In genomic region chr3:107250320-107250719, GRCm38 (mm10) we compare ENCODE assay signal across 31 mouse cellular contexts. TPM values are rescaled to one million over a fixed set of nuclear protein-coding genes. Genes with fewer than 3 reads are reported as not detected.
A peak's percentile ranks its signal among the peaks of the same experiment; 100 is the strongest.
DNase-seq lines count a peak whose midpoint lies in the region; ATAC-seq and TF ChIP-seq lines count a peak whose summit lies in the region.
"Had no signal": no experiment of that assay in that cellular context is flagged by ENCODE, and none has a peak within 500 bp of the region (broad histone marks: within the 10 kb centered on the region; RNA-seq: fewer than 3 reads in every experiment).

No protein-coding gene starts in this region.

- H3K27ac ChIP-seq in forebrain, embryonic 11.5 days (ENCODE audit: low read depth, low read length): no peak overlapping the region
- no peak overlapping the region for H3K27ac ChIP-seq in forebrain, postnatal 0 days (ENCODE audit: low read depth, low read length)
- H3K27ac ChIP-seq in lung, postnatal 0 days (ENCODE audit: low read length): no peak overlapping the region
- H3K27ac ChIP-seq: embryonic facial prominence, embryonic 13.5 days; embryonic facial prominence, embryonic 15.5 days; forebrain, embryonic 10.5 days; forebrain, embryonic 13.5 days; forebrain, embryonic 15.5 days had no signal

- H3K4me1 ChIP-seq in forebrain, embryonic 11.5 days (replicated peaks; ENCODE audit: control insufficient read depth, insufficient read depth, low read length): no peaks in the 10 kb centered on the region
- no peaks in the 10 kb centered on the region for H3K4me1 ChIP-seq in forebrain, postnatal 0 days (ENCODE audit: insufficient read depth)
- peaks cover 4% of the 10 kb centered on the region; the same call in 1 of the 2 replicates for H3K4me1 ChIP-seq in lung, postnatal 0 days (ENCODE audit: insufficient read depth, low read depth, low read length)
- peaks cover 5% of the 10 kb centered on the region; the same call in 1 of the 2 replicates for H3K4me1 ChIP-seq in lung, adult 2 months (ENCODE audit: control insufficient read depth, insufficient read depth, low read length)
- H3K4me1 ChIP-seq: forebrain, embryonic 13.5 days had no signal

- H3K9me3 ChIP-seq in forebrain, embryonic 11.5 days (ENCODE audit: control insufficient read depth, low read length): no peaks in the 10 kb centered on the region
- no peaks in the 10 kb centered on the region for H3K9me3 ChIP-seq in forebrain, postnatal 0 days (ENCODE audit: low read length)
- H3K9me3 ChIP-seq in lung, postnatal 0 days (ENCODE audit: low read length): no peaks in the 10 kb centered on the region
- H3K9me3 ChIP-seq: embryonic facial prominence, embryonic 13.5 days; embryonic facial prominence, embryonic 15.5 days; forebrain, embryonic 10.5 days; forebrain, embryonic 13.5 days; forebrain, embryonic 15.5 days; G1E had no signal

- no peak for TF ChIP-seq POLR2A in lung, adult 2 months (IDR thresholded peaks at IDR 0.05; ENCODE audit: borderline replicate concordance, extremely low read depth, low read depth, low read length)

- ATAC-seq in forebrain, embryonic 11.5 days (replicated peaks; ENCODE audit: low FRiP score): no peak
- no peak for ATAC-seq in forebrain, postnatal 0 days
- peak; percentile 36 for ATAC-seq in lung, postnatal 0 days
- ATAC-seq: activated CD4-positive, CD25-positive, alpha-beta regulatory T cell, adult 4 months; CD4-positive, CD25-positive, alpha-beta regulatory T cell, adult 4 months; forebrain, embryonic 13.5 days; forebrain, embryonic 15.5 days; Patski had no signal

- no peak overlapping the region for H3K4me2 ChIP-seq in forebrain, embryonic 11.5 days (ENCODE audit: low read depth, low read length, severe bottlenecking)
- no peak overlapping the region for H3K4me2 ChIP-seq in forebrain, postnatal 0 days (ENCODE audit: low read depth)
- no peak overlapping the region for H3K4me2 ChIP-seq in lung, postnatal 0 days (replicated peaks; ENCODE audit: low read depth, low read length)
- H3K4me2 ChIP-seq: embryonic facial prominence, embryonic 13.5 days; embryonic facial prominence, embryonic 15.5 days; forebrain, embryonic 13.5 days; forebrain, embryonic 15.5 days had no signal

- peak; percentile 4 for DNase-seq in forebrain, embryonic 11.5 days (ENCODE audit: low spot score)
- DNase-seq in forebrain, postnatal 0 days: no peak
- no peak for DNase-seq in lung, postnatal 0 days (ENCODE audit: low spot score)
- DNase-seq in lung, adult 2 months: no peak
- DNase-seq in lung, postnatal 25 days (ENCODE audit: low spot score): peak; percentile 33
- no peak for DNase-seq in lung, postnatal 14 days
- DNase-seq in cerebellum, postnatal 25 days: no peak
- DNase-seq: adrenal gland, adult 8-10 months; adrenal gland, postnatal 14 days; adrenal gland, postnatal 36 days; B cell, adult 2 months; cerebellum, adult 11-12 months; cerebellum, adult 2 months; cerebellum, adult 9-10 months; cerebellum, postnatal 10 days; cerebellum, postnatal 36 days; embryo, embryonic 11 days had no signal

- no peaks in the 10 kb centered on the region for H3K36me3 ChIP-seq in forebrain, embryonic 11.5 days (ENCODE audit: control insufficient read depth, insufficient read depth, low read length)
- no peaks in the 10 kb centered on the region for H3K36me3 ChIP-seq in forebrain, postnatal 0 days (ENCODE audit: insufficient read depth)
- no peaks in the 10 kb centered on the region for H3K36me3 ChIP-seq in lung, postnatal 0 days (ENCODE audit: insufficient read depth, low read length)
- H3K36me3 ChIP-seq: embryonic facial prominence, embryonic 13.5 days; embryonic facial prominence, embryonic 15.5 days; forebrain, embryonic 10.5 days; forebrain, embryonic 15.5 days; G1E had no signal

- TF ChIP-seq EP300 in lung, postnatal 0 days (IDR thresholded peaks at IDR 0.05): peak; percentile 58

- no peaks in the 10 kb centered on the region for H3K27me3 ChIP-seq in forebrain, embryonic 11.5 days (ENCODE audit: control insufficient read depth, insufficient read depth, low read length)
- H3K27me3 ChIP-seq in forebrain, postnatal 0 days (ENCODE audit: insufficient read depth, low read length): no peaks in the 10 kb centered on the region
- no peaks in the 10 kb centered on the region for H3K27me3 ChIP-seq in lung, postnatal 0 days (replicated peaks; ENCODE audit: insufficient read depth, low read length)
- H3K27me3 ChIP-seq: embryonic facial prominence, embryonic 13.5 days; embryonic facial prominence, embryonic 15.5 days; forebrain, embryonic 13.5 days; forebrain, embryonic 15.5 days had no signal

- H3K9ac ChIP-seq in forebrain, embryonic 11.5 days (ENCODE audit: low read length): no peak overlapping the region
- H3K9ac ChIP-seq in forebrain, postnatal 0 days: no peak overlapping the region
- H3K9ac ChIP-seq in lung, postnatal 0 days (replicated peaks; ENCODE audit: low read depth): no peak overlapping the region
- H3K9ac ChIP-seq: embryonic facial prominence, embryonic 13.5 days; embryonic facial prominence, embryonic 15.5 days; forebrain, embryonic 13.5 days; forebrain, embryonic 15.5 days had no signal

- no peak for TF ChIP-seq CTCF in forebrain, postnatal 0 days (IDR thresholded peaks at IDR 0.05; ENCODE audit: low read depth)
- no peak for TF ChIP-seq CTCF in lung, postnatal 0 days (IDR thresholded peaks at IDR 0.05)
- TF ChIP-seq CTCF in lung, adult 2 months (IDR thresholded peaks at IDR 0.05; ENCODE audit: insufficient read depth, low read length): no peak

- H3K4me3 ChIP-seq in forebrain, embryonic 11.5 days (ENCODE audit: low read depth, low read length): no peak overlapping the region
- no peak overlapping the region for H3K4me3 ChIP-seq in forebrain, postnatal 0 days (ENCODE audit: low read depth, low read length)
- H3K4me3 ChIP-seq in lung, postnatal 0 days (ENCODE audit: low read depth, low read length): no peak overlapping the region
- no peak overlapping the region for H3K4me3 ChIP-seq in lung, adult 2 months (replicated peaks; ENCODE audit: extremely low read depth, low read depth, low read length)
- H3K4me3 ChIP-seq: embryonic facial prominence, embryonic 13.5 days; embryonic facial prominence, embryonic 15.5 days; erythroblast, embryonic 14.5 days; forebrain, embryonic 10.5 days; forebrain, embryonic 13.5 days; forebrain, embryonic 15.5 days had no signal

- 85% methylated on average over 2 of the region's 2 CpGs for WGBS in forebrain, embryonic 11.5 days
- 80% methylated on average over 2 of the region's 2 CpGs for WGBS in forebrain, postnatal 0 days
- WGBS in lung, postnatal 0 days: 16% methylated on average over 2 of the region's 2 CpGs
- WGBS in lung, adult 2 months: 30% methylated on average over 2 of the region's 2 CpGs

RNA-seq across cellular contexts. Expression of gene Prok1, which starts 10.8 kb away (rescaled TPM):
- 0.11 TPM in 1 of 2 replicates, not detected in the other for polyA plus RNA-seq in forebrain, embryonic 11.5 days (2014; fragmentation: Nextera tagmentation; extraction: Ambion mirVana)
- total RNA-seq in forebrain, postnatal 0 days (2014; rRNA removed): 0.69 TPM in 1 of 2 replicates, not detected in the other
- 0.15 TPM in 1 of 2 replicates, not detected in the other for polyA plus RNA-seq in forebrain, postnatal 0 days (2015; fragmentation: Nextera tagmentation; extraction: Ambion mirVana)
- 0.12 TPM in 1 of 2 replicates, not detected in the other for polyA plus RNA-seq in lung, postnatal 0 days (2015; fragmentation: Nextera tagmentation; extraction: Ambion mirVana)
- polyA plus RNA-seq in lung, adult 2 months (2012; rRNA removed): 0.19 TPM in 1 of 2 replicates, not detected in the other
- total RNA-seq: CH12.LX; common myeloid progenitor, adult 5-6 weeks had no signal
- polyA plus RNA-seq: CD4-positive, CD25-positive, alpha-beta regulatory T cell, adult 4 months; embryonic facial prominence, embryonic 11.5 days; embryonic facial prominence, embryonic 15.5 days; erythroblast, embryonic 14.5 days; forebrain, embryonic 10.5 days; forebrain, embryonic 13.5 days; forebrain, embryonic 15.5 days; Patski had no signal

RNA-seq across cellular contexts. Expression of gene A630076J17Rik, which starts 19.9 kb away (rescaled TPM):
- polyA plus RNA-seq in forebrain, embryonic 11.5 days (2014; fragmentation: Nextera tagmentation; extraction: Ambion mirVana): not detected in 2 replicates
- total RNA-seq in forebrain, postnatal 0 days (2014; rRNA removed): not detected in 2 replicates
- not detected in 2 replicates for polyA plus RNA-seq in forebrain, postnatal 0 days (2015; fragmentation: Nextera tagmentation; extraction: Ambion mirVana)
- polyA plus RNA-seq in lung, postnatal 0 days (2015; fragmentation: Nextera tagmentation; extraction: Ambion mirVana): not detected in 2 replicates
- not detected in 2 replicates for polyA plus RNA-seq in lung, adult 2 months (2012; rRNA removed)
- total RNA-seq: adrenal gland, adult 18-20 months; adrenal gland, adult 8-10 months; adrenal gland, postnatal 14 days; adrenal gland, postnatal 36 days; CH12.LX; common myeloid progenitor, adult 5-6 weeks; G1E had no signal
- polyA plus RNA-seq: activated CD4-positive, CD25-positive, alpha-beta regulatory T cell, adult 4 months; CD4-positive, CD25-positive, alpha-beta regulatory T cell, adult 4 months; cerebellum, adult 2 months; embryonic facial prominence, embryonic 13.5 days; embryonic facial prominence, embryonic 15.5 days; erythroblast, embryonic 14.5 days; forebrain, embryonic 10.5 days; forebrain, embryonic 13.5 days; forebrain, embryonic 15.5 days; G1E; Patski had no signal

RNA-seq across cellular contexts. Expression of gene Lamtor5, which starts 28.3 kb away (rescaled TPM):
- polyA plus RNA-seq in forebrain, embryonic 11.5 days (2014; fragmentation: Nextera tagmentation; extraction: Ambion mirVana): 174 and 177 TPM in 2 replicates
- total RNA-seq in forebrain, postnatal 0 days (2014; rRNA removed): 76.1 and 77.0 TPM in 2 replicates
- 188 and 228 TPM in 2 replicates for polyA plus RNA-seq in forebrain, postnatal 0 days (2015; fragmentation: Nextera tagmentation; extraction: Ambion mirVana)
- 201 and 215 TPM in 2 replicates for polyA plus RNA-seq in lung, postnatal 0 days (2015; fragmentation: Nextera tagmentation; extraction: Ambion mirVana)
- polyA plus RNA-seq in lung, adult 2 months (2012; rRNA removed): 85.9 and 111 TPM in 2 replicates

RNA-seq across cellular contexts. Expression of gene Cym, which starts 28.8 kb away (rescaled TPM):
- not detected in 2 replicates for polyA plus RNA-seq in forebrain, embryonic 11.5 days (2014; fragmentation: Nextera tagmentation; extraction: Ambion mirVana)
- total RNA-seq in forebrain, postnatal 0 days (2014; rRNA removed): not detected in 2 replicates
- not detected in 2 replicates for polyA plus RNA-seq in forebrain, postnatal 0 days (2015; fragmentation: Nextera tagmentation; extraction: Ambion mirVana)
- 0.36 and 0.41 TPM in 2 replicates for polyA plus RNA-seq in lung, postnatal 0 days (2015; fragmentation: Nextera tagmentation; extraction: Ambion mirVana)
- 0.25 and 0.27 TPM in 2 replicates for polyA plus RNA-seq in lung, adult 2 months (2012; rRNA removed)
- total RNA-seq: adrenal gland, postnatal 14 days; CH12.LX; common myeloid progenitor, adult 5-6 weeks; G1E had no signal
- polyA plus RNA-seq: cerebellum, adult 2 months; embryonic facial prominence, embryonic 11.5 days; erythroblast, embryonic 14.5 days; forebrain, embryonic 10.5 days; G1E; Patski had no signal

RNA-seq across cellular contexts. Expression of gene Slc16a4, which starts 40.7 kb away (rescaled TPM):
- polyA plus RNA-seq in forebrain, embryonic 11.5 days (2014; fragmentation: Nextera tagmentation; extraction: Ambion mirVana): 2.3 and 3.2 TPM in 2 replicates
- 1.1 and 2.3 TPM in 2 replicates for total RNA-seq in forebrain, postnatal 0 days (2014; rRNA removed)
- polyA plus RNA-seq in forebrain, postnatal 0 days (2015; fragmentation: Nextera tagmentation; extraction: Ambion mirVana): 2.1 and 2.3 TPM in 2 replicates
- 0.49 and 0.73 TPM in 2 replicates for polyA plus RNA-seq in lung, postnatal 0 days (2015; fragmentation: Nextera tagmentation; extraction: Ambion mirVana)
- polyA plus RNA-seq in lung, adult 2 months (2012; rRNA removed): 0.19 and 0.44 TPM in 2 replicates
- polyA plus RNA-seq: erythroblast, embryonic 14.5 days; G1E had no signal

Comparison
In these comparisons a context has a peak if more than half of its experiments do, and no peak if none do; other contexts are left out.
1. DNase-seq: peak in forebrain, embryonic 11.5 days (single experiment) and lung, postnatal 25 days (single experiment); none in forebrain, postnatal 0 days (single experiment), lung, postnatal 0 days (single experiment), lung, adult 2 months (single experiment), lung, postnatal 14 days (single experiment) and cerebellum, postnatal 25 days (0 of 2).